Mouse (Mus musculus): Measurements from ENCODE around the gene Rora.

GRCm38 (mm10) chr9:68985796-68986195 is 332.2 kb downstream of the Rora start:
- no peak for TF ChIP-seq CTCF (IDR thresholded peaks at IDR 0.05; ENCODE audit: low read depth)
- TF ChIP-seq EP300 (IDR thresholded peaks at IDR 0.05; ENCODE audit: low read depth) = no peak
